In genomic region chr6:6852944-6853343, GRCm38 (mm10) we compare ENCODE assay signal across 20 mouse cellular contexts. TPM values are rescaled to one million over a fixed set of nuclear protein-coding genes. Genes with fewer than 3 reads are reported as not detected.
"Had no signal": no experiment of that assay in that cellular context is flagged by ENCODE, and none has a peak within 500 bp of the region (broad histone marks: within the 10 kb centered on the region; RNA-seq: fewer than 3 reads in every experiment).

No protein-coding gene starts in this region.

- H3K4me3 ChIP-seq: limb, embryonic 15.5 days; liver, embryonic 12.5 days; midbrain, embryonic 12.5 days; myocyte; neural tube, embryonic 12.5 days; stomach, embryonic 15.5 days had no signal

- H3K36me3 ChIP-seq: limb, embryonic 15.5 days; liver, embryonic 12.5 days; midbrain, embryonic 12.5 days; neural tube, embryonic 12.5 days; stomach, embryonic 15.5 days had no signal

- H3K4me2 ChIP-seq: limb, embryonic 15.5 days; liver, embryonic 12.5 days; lung, embryonic 14.5 days; midbrain, embryonic 12.5 days; neural tube, embryonic 12.5 days; stomach, embryonic 15.5 days had no signal

- ATAC-seq: liver, embryonic 12.5 days had no signal

- H3K4me1 ChIP-seq: liver, embryonic 12.5 days; midbrain, embryonic 12.5 days; neural tube, embryonic 12.5 days; stomach, embryonic 15.5 days had no signal

- H3K27ac ChIP-seq: kidney, postnatal 0 days; limb, embryonic 15.5 days; liver, embryonic 12.5 days; midbrain, embryonic 12.5 days; neural tube, embryonic 12.5 days; stomach, embryonic 15.5 days had no signal

- DNase-seq: kidney, postnatal 36 days; layer of hippocampus, adult 9-11 months; layer of hippocampus, postnatal 36 days; lung, embryonic 14.5 days; lung, postnatal 10 days; lung, postnatal 4 days; right cerebral cortex, postnatal 14 days; thymus, adult 2 months; thymus, postnatal 25 days had no signal

- H3K9ac ChIP-seq: limb, embryonic 15.5 days; liver, embryonic 12.5 days; lung, embryonic 14.5 days; midbrain, embryonic 12.5 days; neural tube, embryonic 12.5 days; stomach, embryonic 15.5 days had no signal

- H3K9me3 ChIP-seq: limb, embryonic 15.5 days; liver, embryonic 12.5 days; midbrain, embryonic 12.5 days; neural tube, embryonic 12.5 days; stomach, embryonic 15.5 days had no signal

RNA-seq across cellular contexts. Expression of gene Dlx6, which starts 10.2 kb away (rescaled TPM):
- total RNA-seq: megakaryocyte, adult 5-6 weeks had no signal
- polyA plus RNA-seq: kidney, postnatal 0 days; liver, embryonic 12.5 days; liver, embryonic 16.5 days; lung, embryonic 14.5 days; myocyte; neural tube, embryonic 12.5 days; spleen, adult 2 months; thymus, adult 2 months; urinary bladder, adult 2 months had no signal

RNA-seq across cellular contexts. Expression of gene Dlx5, which starts 28.9 kb away (rescaled TPM):
- total RNA-seq: megakaryocyte, adult 5-6 weeks had no signal
- polyA plus RNA-seq: liver, embryonic 12.5 days; myocyte; spleen, adult 2 months; urinary bladder, adult 2 months had no signal
